Mouse (Mus musculus): ENCODE data around the gene Tbxas1. TPM values are rescaled to one million over a fixed set of nuclear protein-coding genes. Genes with fewer than 3 reads are reported as not detected.

The Tbxas1 gene
- polyA plus RNA-seq, 1 experiment from 2014 or later = 2.5 TPM

DNA sequence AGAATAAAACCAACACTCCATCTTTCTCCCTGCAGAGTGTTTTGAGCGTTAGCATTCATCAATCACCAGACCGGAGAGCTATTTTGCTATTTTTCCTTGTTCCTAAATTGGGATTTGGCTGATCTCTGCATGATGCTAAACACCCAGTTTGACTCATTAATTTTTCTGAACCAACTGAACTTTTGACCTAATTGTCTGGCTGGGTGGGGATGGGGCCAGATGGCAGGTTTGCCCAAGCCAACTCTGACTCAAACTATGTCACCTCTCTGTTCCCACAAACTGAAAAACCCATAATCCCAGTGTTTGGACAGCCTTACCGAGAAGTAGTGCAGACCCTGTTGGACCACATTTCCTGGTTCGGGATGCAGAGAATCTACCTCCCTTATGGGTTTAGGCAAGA lies 72.1 kb downstream of the Tbxas1 start:
- Histone ChIP-seq H3K36me3 (no peaks in the 10 kb centered on the region), H3K27ac (replicated peaks) (no peak overlapping the region), H3K4me3 (replicated peaks) (no peak overlapping the region), H3K9me3 (replicated peaks) (no peaks in the 10 kb centered on the region), H3K9ac (no peak overlapping the region), H3K4me2 (replicated peaks) (no peak overlapping the region), H3K27me3 (no peaks in the 10 kb centered on the region), H3K4me1 (no peaks in the 10 kb centered on the region)
- ATAC-seq (ENCODE audit: insufficient number of reproducible peaks, low FRiP score, low TSS enrichment, low read depth) = no peak
- 84% methylated on average over 4 of the region's 4 CpGs for WGBS

- Histone ChIP-seq H3K9me3 (replicated peaks) (no peaks in the 10 kb centered on the region), H3K4me3 (replicated peaks) (no peak overlapping the region), H3K36me3 (no peaks in the 10 kb centered on the region), H3K4me1 (no peaks in the 10 kb centered on the region), H3K4me2 (replicated peaks) (no peak overlapping the region), H3K27me3 (no peaks in the 10 kb centered on the region), H3K27ac (replicated peaks) (no peak overlapping the region), H3K9ac (no peak overlapping the region)
- WGBS = 62% methylated on average over 5 of the region's 5 CpGs
- ATAC-seq (ENCODE audit: insufficient number of reproducible peaks, low FRiP score, low TSS enrichment, low read depth) = no peak
Measured at GRCm38 (mm10) chr6:38949683-38950161, 74.5 kb downstream of the Tbxas1 start.

DNA sequence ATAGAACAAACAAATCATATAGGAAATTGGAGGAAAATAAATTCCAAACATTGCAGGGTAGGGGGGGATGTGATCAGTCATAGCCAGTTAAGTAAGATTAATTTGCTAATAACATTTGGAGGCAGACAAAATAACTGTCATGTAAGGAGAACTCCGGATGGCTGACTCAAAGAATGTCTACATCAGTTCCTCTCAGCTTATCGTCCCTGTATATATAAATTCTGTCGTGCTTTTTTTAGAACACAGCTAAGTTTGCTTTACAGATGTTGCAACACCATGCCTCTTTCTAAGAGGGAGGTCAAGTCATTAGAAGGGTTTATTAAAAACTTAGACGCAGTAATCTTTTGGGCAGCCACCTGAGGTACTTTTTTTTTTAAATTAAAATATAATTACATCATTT lies 75.1 kb downstream of the Tbxas1 start:
- H3K9me3 ChIP-seq (replicated peaks) = no peaks in the 10 kb centered on the region
- no peak overlapping the region for H3K4me2 ChIP-seq (replicated peaks)
- H3K27ac ChIP-seq (replicated peaks) = no peak overlapping the region
- no peak overlapping the region for H3K4me3 ChIP-seq (replicated peaks)
- no peaks in the 10 kb centered on the region for H3K4me1 ChIP-seq
- no peak overlapping the region for H3K9ac ChIP-seq
- no peaks in the 10 kb centered on the region for H3K36me3 ChIP-seq
- WGBS = 50% methylated on average over 4 of the region's 4 CpGs
- no peaks in the 10 kb centered on the region for H3K27me3 ChIP-seq
- no peak for ATAC-seq (ENCODE audit: insufficient number of reproducible peaks, low FRiP score, low TSS enrichment, low read depth)

GRCm38 (mm10) chr6:38950838-38951237 lies 75.6 kb downstream of the Tbxas1 start:
- 71% methylated on average over 3 of the region's 3 CpGs for WGBS
- Histone ChIP-seq H3K36me3 (no peaks in the 10 kb centered on the region), H3K27ac (replicated peaks) (no peak overlapping the region), H3K4me2 (replicated peaks) (no peak overlapping the region), H3K4me1 (no peaks in the 10 kb centered on the region), H3K27me3 (no peaks in the 10 kb centered on the region), H3K9me3 (replicated peaks) (no peaks in the 10 kb centered on the region), H3K9ac (no peak overlapping the region), H3K4me3 (replicated peaks) (no peak overlapping the region)
- ATAC-seq (ENCODE audit: insufficient number of reproducible peaks, low FRiP score, low TSS enrichment, low read depth) = no peak

GRCm38 (mm10) chr6:38956641-38957040 lies 81.4 kb downstream of the Tbxas1 start:
- no peak overlapping the region for H3K9ac ChIP-seq
- no peaks in the 10 kb centered on the region for H3K27me3 ChIP-seq
- no peaks in the 10 kb centered on the region for H3K4me1 ChIP-seq
- no peaks in the 10 kb centered on the region for H3K9me3 ChIP-seq (replicated peaks)
- no peak for ATAC-seq (ENCODE audit: insufficient number of reproducible peaks, low FRiP score, low TSS enrichment, low read depth)
- no peak overlapping the region for H3K27ac ChIP-seq (replicated peaks)
- no peak overlapping the region for H3K4me2 ChIP-seq (replicated peaks)
- H3K36me3 ChIP-seq = no peaks in the 10 kb centered on the region
- WGBS = 58% methylated on average over 2 of the region's 2 CpGs
- H3K4me3 ChIP-seq (replicated peaks) = no peak overlapping the region

DNA sequence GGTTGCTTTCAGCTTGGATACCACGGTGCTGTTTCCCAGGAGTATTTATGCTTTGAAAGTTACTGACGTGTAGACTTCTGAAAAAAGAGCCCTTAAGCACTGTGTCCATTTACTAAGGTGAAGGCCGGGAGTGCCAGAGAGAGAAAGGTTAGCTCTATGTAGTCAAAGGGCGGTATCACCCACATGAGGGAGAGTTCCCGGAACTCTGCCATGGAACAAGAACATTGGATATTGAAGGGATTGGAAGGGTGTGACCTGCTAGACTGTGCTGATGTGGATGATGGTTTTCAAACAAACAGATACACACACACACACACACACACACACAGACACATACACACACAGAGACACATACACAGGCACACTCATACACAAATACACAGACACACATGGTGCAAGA lies 82.0 kb downstream of the Tbxas1 start:
- Histone ChIP-seq H3K27me3 (no peaks in the 10 kb centered on the region), H3K4me1 (no peaks in the 10 kb centered on the region), H3K9me3 (replicated peaks) (no peaks in the 10 kb centered on the region), H3K4me2 (replicated peaks) (no peak overlapping the region), H3K9ac (no peak overlapping the region), H3K36me3 (no peaks in the 10 kb centered on the region), H3K27ac (replicated peaks) (no peak overlapping the region), H3K4me3 (replicated peaks) (no peak overlapping the region)
- WGBS = 79% methylated on average over 5 of the region's 5 CpGs
- ATAC-seq (ENCODE audit: insufficient number of reproducible peaks, low FRiP score, low TSS enrichment, low read depth) = no peak

- no peak for ATAC-seq (ENCODE audit: insufficient number of reproducible peaks, low FRiP score, low TSS enrichment, low read depth)
Measured at GRCm38 (mm10) chr6:38959502-38959901, 84.3 kb downstream of the Tbxas1 start.

GRCm38 (mm10) chr6:38960367-38960766 lies 85.2 kb downstream of the Tbxas1 start:
- no peaks in the 10 kb centered on the region for H3K4me1 ChIP-seq
- no peak for ATAC-seq (ENCODE audit: insufficient number of reproducible peaks, low FRiP score, low TSS enrichment, low read depth)
- 69% methylated on average over 3 of the region's 3 CpGs for WGBS
- H3K36me3 ChIP-seq = no peaks in the 10 kb centered on the region
- no peaks in the 10 kb centered on the region for H3K27me3 ChIP-seq
- no peak overlapping the region for H3K4me2 ChIP-seq (replicated peaks)
- H3K4me3 ChIP-seq (replicated peaks) = no peak overlapping the region
- no peak overlapping the region for H3K27ac ChIP-seq (replicated peaks)
- no peak overlapping the region for H3K9ac ChIP-seq
- H3K9me3 ChIP-seq (replicated peaks) = no peaks in the 10 kb centered on the region

More at GRCm38 (mm10) chr6:38959502-38959901, 84.3 kb downstream of the Tbxas1 start:
- H3K27ac ChIP-seq (replicated peaks) = no peak overlapping the region
- no peak overlapping the region for H3K4me2 ChIP-seq (replicated peaks)
- no peaks in the 10 kb centered on the region for H3K36me3 ChIP-seq
- H3K4me3 ChIP-seq (replicated peaks) = no peak overlapping the region
- WGBS = 86% methylated on average over 9 of the region's 9 CpGs
- H3K9ac ChIP-seq = no peak overlapping the region
- H3K9me3 ChIP-seq (replicated peaks) = no peaks in the 10 kb centered on the region
- no peaks in the 10 kb centered on the region for H3K27me3 ChIP-seq
- H3K4me1 ChIP-seq = no peaks in the 10 kb centered on the region

- Histone ChIP-seq H3K27ac (replicated peaks) (no peak overlapping the region), H3K4me3 (replicated peaks) (no peak overlapping the region), H3K9me3 (replicated peaks) (no peaks in the 10 kb centered on the region), H3K36me3 (no peaks in the 10 kb centered on the region), H3K4me2 (replicated peaks) (no peak overlapping the region), H3K4me1 (no peaks in the 10 kb centered on the region), H3K9ac (no peak overlapping the region), H3K27me3 (no peaks in the 10 kb centered on the region)
- ATAC-seq (ENCODE audit: insufficient number of reproducible peaks, low FRiP score, low TSS enrichment, low read depth) = no peak
- WGBS = 67% methylated on average over 12 of the region's 12 CpGs
Measured at GRCm38 (mm10) chr6:38960791-38961426, 85.7 kb downstream of the Tbxas1 start.

- Histone ChIP-seq H3K4me3 (replicated peaks) (no peak overlapping the region), H3K9ac (no peak overlapping the region), H3K27ac (replicated peaks) (no peak overlapping the region), H3K27me3 (no peaks in the 10 kb centered on the region), H3K4me1 (no peaks in the 10 kb centered on the region), H3K4me2 (replicated peaks) (no peak overlapping the region), H3K36me3 (no peaks in the 10 kb centered on the region), H3K9me3 (replicated peaks) (no peaks in the 10 kb centered on the region)
- no peak for ATAC-seq (ENCODE audit: insufficient number of reproducible peaks, low FRiP score, low TSS enrichment, low read depth)
- WGBS = 41% methylated on average over 8 of the region's 8 CpGs
Measured at GRCm38 (mm10) chr6:38961427-38962033, 86.3 kb downstream of the Tbxas1 start.

- no peak overlapping the region for H3K9ac ChIP-seq
- no peak overlapping the region for H3K27ac ChIP-seq (replicated peaks)
- 86% methylated on average over 5 of the region's 5 CpGs for WGBS
Measured at GRCm38 (mm10) chr6:38966839-38967238, 91.6 kb downstream of the Tbxas1 start.

DNA sequence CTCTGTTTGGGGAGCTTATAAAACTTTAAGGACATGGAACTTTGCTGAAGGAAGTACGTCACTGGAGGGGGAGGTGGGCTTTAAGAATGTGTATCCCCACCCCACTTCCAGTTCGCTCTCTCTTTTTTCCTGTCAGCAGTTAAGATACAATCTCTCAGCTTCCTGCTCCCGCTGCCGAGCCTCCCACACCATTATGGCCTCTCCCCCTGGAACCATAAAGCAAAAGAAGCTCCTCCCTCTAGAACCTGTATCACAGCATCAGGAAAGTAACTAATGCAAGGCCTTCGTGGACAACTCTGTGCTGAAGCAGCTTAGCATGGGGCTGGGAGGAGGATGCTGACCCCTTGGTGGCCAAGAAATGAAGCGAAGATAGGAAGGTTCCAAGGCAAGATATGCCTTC lies 92.1 kb downstream of the Tbxas1 start:
- H3K4me1 ChIP-seq = 0 out of 2 replicates have a peak, but pooled peaks cover 6% of the 10 kb centered on the region
- 70% methylated on average over 6 of the region's 6 CpGs for WGBS
- ATAC-seq (ENCODE audit: insufficient number of reproducible peaks, low FRiP score, low TSS enrichment, low read depth) = no peak

More at GRCm38 (mm10) chr6:38966839-38967238, 91.6 kb downstream of the Tbxas1 start:
- Histone ChIP-seq H3K36me3 (no peaks in the 10 kb centered on the region), H3K4me3 (replicated peaks) (no peak overlapping the region), H3K9me3 (replicated peaks) (no peaks in the 10 kb centered on the region), H3K27me3 (no peaks in the 10 kb centered on the region), H3K4me2 (replicated peaks) (no peak overlapping the region), H3K4me1 (0 out of 2 replicates have a peak, but pooled peaks cover 6% of the 10 kb centered on the region)
- ATAC-seq (ENCODE audit: insufficient number of reproducible peaks, low FRiP score, low TSS enrichment, low read depth) = no peak

More for the DNA sequence above, 92.1 kb downstream of the Tbxas1 start:
- no peak overlapping the region for H3K4me3 ChIP-seq (replicated peaks)
- no peaks in the 10 kb centered on the region for H3K9me3 ChIP-seq (replicated peaks)
- H3K36me3 ChIP-seq = no peaks in the 10 kb centered on the region
- no peak overlapping the region for H3K9ac ChIP-seq
- no peaks in the 10 kb centered on the region for H3K27me3 ChIP-seq
- H3K4me2 ChIP-seq (replicated peaks) = no peak overlapping the region
- H3K27ac ChIP-seq (replicated peaks) = no peak overlapping the region
